Mouse (Mus musculus) bone marrow, adult 2 months (tissue): ENCODE data around the gene 1700037H04Rik. TPM values are rescaled to one million over a fixed set of nuclear protein-coding genes. Genes with fewer than 3 reads are reported as not detected.

Experiments used
- H3K27ac ChIP-seq: fragments of 200-500 bp; 2 replicates; pipeline ENCODE4 v1.5.1; 2012; ENCODE audit warnings: low read depth, mild to moderate bottlenecking, control low read depth, inconsistent platforms, low read length; ENCODE audit not compliant: control insufficient read depth, poor library complexity, insufficient read depth
- H3K4me1 ChIP-seq: fragments of 200-500 bp; 2 replicates; pipeline ENCODE4 v1.6.1; 2011; ENCODE audit warnings: low read length; ENCODE audit not compliant: control insufficient read depth, insufficient read depth
- H3K4me3 ChIP-seq: fragments of 200-500 bp; replicated peaks from 2 replicates; pipeline ENCODE3; 2011; ENCODE audit warnings: mild to moderate bottlenecking, low read depth, low read length, control low read depth; ENCODE audit not compliant: control insufficient read depth
- CTCF ChIP-seq: fragments of 200-500 bp; IDR thresholded peaks from 2 replicates; pipeline ENCODE4 v1.5.1; 2011; ENCODE audit warnings: low read length, control low read depth; ENCODE audit not compliant: control insufficient read depth, insufficient read depth
- POLR2A ChIP-seq: fragments of 200-500 bp; IDR thresholded peaks from 2 replicates; pipeline ENCODE4 v1.6.1; 2011; ENCODE audit warnings: low read depth, mild to moderate bottlenecking, control low read depth, low read length, borderline replicate concordance; ENCODE audit not compliant: control insufficient read depth
- WGBS: fragments of 180-500 bp; shearing (Covaris S2); methylation state at CpG from one replicate; pipeline ENCODE4 v1.1.7; 2018; 5-methylcytosine and 5-hydroxymethylcytosine counted together
- polyA plus RNA-seq: library from polyadenylated mRNA; stranded (reverse); fragments of >200 nt; gene quantifications from 2 replicates; pipeline ENCODE4 v1.2.4, GENCODE M21; 2011; ENCODE audit warnings: low replicate concordance; ENCODE audit not compliant: missing spikeins, insufficient read depth, insufficient read length

The 1700037H04Rik gene
- polyA plus RNA-seq, 1 experiment, result 46.9 TPM

GRCm38 (mm10) chr2:131175286-131175944 is 15.5 kb upstream of the 1700037H04Rik start:
- WGBS, result 80% methylated on average over 3 of the region's 3 CpGs
- Histone ChIP-seq H3K27ac (no peak overlapping the region), H3K4me3 (no peak overlapping the region), H3K4me1 (peaks cover 4% of the 10 kb centered on the region)
- no peak for TF ChIP-seq POLR2A
- TF ChIP-seq CTCF, result no peak

- Histone ChIP-seq H3K4me3 (peak overlapping the region; percentile 7), H3K4me1 (peaks cover 4% of the 10 kb centered on the region), H3K27ac (no peak overlapping the region)
- TF ChIP-seq POLR2A (no peak), CTCF (no peak)
- WGBS, result 6% methylated on average over 11 of the region's 11 CpGs
Measured at GRCm38 (mm10) chr2:131174700-131175099, 14.8 kb upstream of the 1700037H04Rik start.

GRCm38 (mm10) chr2:131172322-131172721 is 12.4 kb upstream of the 1700037H04Rik start:
- Histone ChIP-seq H3K27ac (no peak overlapping the region), H3K4me3 (no peak overlapping the region), H3K4me1 (no peaks in the 10 kb centered on the region; the same call in 1 of the 2 replicates)
- no peak for TF ChIP-seq POLR2A
- TF ChIP-seq CTCF, result no peak
- 64% methylated on average over 9 of the region's 9 CpGs for WGBS

GRCm38 (mm10) chr2:131171401-131172104 is 11.7 kb upstream of the 1700037H04Rik start:
- 7% methylated on average over 43 of the region's 43 CpGs for WGBS

GRCm38 (mm10) chr2:131170936-131171335 is 11.1 kb upstream of the 1700037H04Rik start:
- 39% methylated on average over 9 of the region's 9 CpGs for WGBS
- H3K27ac ChIP-seq, result no peak overlapping the region
- no peak for TF ChIP-seq CTCF
- no peak for TF ChIP-seq POLR2A
- no peaks in the 10 kb centered on the region; the same call in 1 of the 2 replicates for H3K4me1 ChIP-seq
- H3K4me3 ChIP-seq, result no peak overlapping the region

More at GRCm38 (mm10) chr2:131171401-131172104, 11.7 kb upstream of the 1700037H04Rik start:
- TF ChIP-seq CTCF (no peak), POLR2A (no peak)
- Histone ChIP-seq H3K4me3 (no peak overlapping the region), H3K4me1 (no peaks in the 10 kb centered on the region; the same call in 1 of the 2 replicates), H3K27ac (no peak overlapping the region; the same call in 1 of the 2 replicates)

- no peak for TF ChIP-seq POLR2A
- no peak for TF ChIP-seq CTCF
- Histone ChIP-seq H3K27ac (no peak overlapping the region), H3K4me3 (no peak overlapping the region), H3K4me1 (no peaks in the 10 kb centered on the region; the same call in 1 of the 2 replicates)
- WGBS, result 92% methylated on average over 1 of the region's 1 CpGs
Measured at GRCm38 (mm10) chr2:131168914-131169313, 9.0 kb upstream of the 1700037H04Rik start.

GRCm38 (mm10) chr2:131167984-131168383 is 8.1 kb upstream of the 1700037H04Rik start:
- Histone ChIP-seq H3K27ac (no peak overlapping the region), H3K4me3 (no peak overlapping the region), H3K4me1 (no peaks in the 10 kb centered on the region; the same call in 1 of the 2 replicates)
- WGBS, result 76% methylated on average over 6 of the region's 6 CpGs
- TF ChIP-seq POLR2A, result no peak

GRCm38 (mm10) chr2:131166172-131166571 is 6.3 kb upstream of the 1700037H04Rik start:
- 90% methylated on average over 2 of the region's 2 CpGs for WGBS
- no peak overlapping the region for H3K27ac ChIP-seq

More at GRCm38 (mm10) chr2:131166172-131166571, 6.3 kb upstream of the 1700037H04Rik start:
- no peak overlapping the region for H3K4me3 ChIP-seq
- no peaks in the 10 kb centered on the region; the same call in 1 of the 2 replicates for H3K4me1 ChIP-seq
- TF ChIP-seq CTCF, result no peak
- TF ChIP-seq POLR2A, result no peak
